Mouse (Mus musculus) cerebellum, adult 11 months (tissue): ENCODE data around the gene Nfic.

Source experiments
- DNase-seq: peaks from one replicate; pipeline ENCODE4 v3.0.0; 2022

Nfic gene

DNA sequence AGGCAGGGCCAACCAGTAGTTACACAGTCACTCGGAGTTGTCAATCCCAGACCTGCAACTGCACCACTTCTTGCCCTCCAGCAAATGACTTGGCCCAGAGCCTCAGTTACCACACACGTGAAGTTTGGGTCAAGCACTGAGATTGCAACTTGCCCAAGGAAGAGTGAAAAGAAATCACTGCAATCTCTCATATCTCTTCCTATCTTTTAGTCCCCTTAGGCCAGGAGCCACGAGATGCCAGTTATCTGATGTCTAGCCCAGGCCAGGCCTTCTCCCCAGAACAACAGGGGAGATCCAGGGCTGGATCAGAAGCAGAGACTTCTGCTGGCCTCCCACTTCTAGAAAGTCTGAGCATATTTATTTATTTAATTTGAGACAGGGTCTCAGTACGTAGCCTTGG is 99.9 kb downstream of the Nfic start:
- no peak for DNase-seq

DNA sequence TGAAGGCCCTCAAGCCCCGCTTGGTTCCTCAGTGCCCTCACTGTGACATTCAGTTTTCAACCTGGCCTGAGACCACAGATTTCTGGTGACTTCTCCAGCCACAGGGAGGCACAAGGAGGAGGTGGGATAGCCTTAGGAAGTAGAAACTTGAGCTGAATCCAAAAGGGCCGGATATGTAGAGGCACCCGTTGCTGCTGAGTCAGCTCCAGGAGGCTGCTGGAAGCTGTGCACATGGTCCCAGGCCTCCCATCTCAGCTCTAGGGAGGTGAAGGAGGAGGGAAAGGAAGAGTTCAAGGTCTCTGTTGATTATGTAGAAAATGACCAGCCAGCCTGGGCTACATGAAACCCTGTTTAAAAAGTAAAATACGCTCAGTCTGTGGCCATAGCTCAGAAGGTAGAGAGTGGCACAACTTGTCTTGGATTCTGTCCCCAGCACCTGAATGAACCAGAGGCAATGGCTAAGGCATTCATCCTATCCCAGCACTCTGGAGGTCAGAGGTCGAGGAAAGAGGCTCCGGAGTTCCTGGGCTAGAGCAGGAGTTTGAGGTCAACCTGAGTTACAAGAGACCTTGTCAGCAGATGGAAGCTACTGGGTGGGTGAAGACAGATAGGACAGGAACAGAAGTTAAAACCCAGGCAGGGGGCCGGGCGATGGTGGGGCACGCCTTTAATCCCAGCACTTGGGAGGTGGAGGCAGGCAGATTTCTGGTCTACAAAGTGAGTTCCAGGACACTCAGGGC is 100.5 kb downstream of the Nfic start:
- no peak for DNase-seq

DNA sequence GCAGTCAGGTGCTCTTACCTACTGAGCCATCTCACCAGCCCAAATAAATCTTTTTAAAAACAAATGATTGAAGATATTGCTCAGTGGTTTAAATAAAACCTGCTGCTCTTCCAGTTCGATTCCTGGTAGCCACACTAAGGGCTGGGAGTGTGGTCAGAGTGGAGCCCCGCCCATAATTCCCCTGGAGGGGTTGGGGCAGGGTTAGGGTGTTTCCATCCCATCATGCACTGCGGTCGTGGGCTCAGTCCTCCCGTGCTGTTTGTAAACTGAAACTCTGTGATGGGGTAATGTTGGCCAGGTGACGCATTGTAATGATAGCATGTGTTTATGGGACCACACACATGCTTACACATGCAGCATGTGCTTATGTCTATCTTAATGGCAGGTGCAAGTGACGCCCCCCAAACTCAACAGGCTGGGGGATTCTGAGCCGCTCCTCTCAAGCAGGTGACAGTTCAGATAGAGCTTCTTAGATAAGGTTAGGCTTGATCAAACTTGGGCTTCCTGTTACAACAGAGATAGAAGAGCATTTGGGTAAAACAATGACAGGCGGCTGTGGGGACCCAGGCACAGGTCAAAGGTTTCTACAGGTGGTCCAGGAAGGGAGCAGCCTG is 103.7 kb downstream of the Nfic start:
- DNase-seq: no peak

DNA sequence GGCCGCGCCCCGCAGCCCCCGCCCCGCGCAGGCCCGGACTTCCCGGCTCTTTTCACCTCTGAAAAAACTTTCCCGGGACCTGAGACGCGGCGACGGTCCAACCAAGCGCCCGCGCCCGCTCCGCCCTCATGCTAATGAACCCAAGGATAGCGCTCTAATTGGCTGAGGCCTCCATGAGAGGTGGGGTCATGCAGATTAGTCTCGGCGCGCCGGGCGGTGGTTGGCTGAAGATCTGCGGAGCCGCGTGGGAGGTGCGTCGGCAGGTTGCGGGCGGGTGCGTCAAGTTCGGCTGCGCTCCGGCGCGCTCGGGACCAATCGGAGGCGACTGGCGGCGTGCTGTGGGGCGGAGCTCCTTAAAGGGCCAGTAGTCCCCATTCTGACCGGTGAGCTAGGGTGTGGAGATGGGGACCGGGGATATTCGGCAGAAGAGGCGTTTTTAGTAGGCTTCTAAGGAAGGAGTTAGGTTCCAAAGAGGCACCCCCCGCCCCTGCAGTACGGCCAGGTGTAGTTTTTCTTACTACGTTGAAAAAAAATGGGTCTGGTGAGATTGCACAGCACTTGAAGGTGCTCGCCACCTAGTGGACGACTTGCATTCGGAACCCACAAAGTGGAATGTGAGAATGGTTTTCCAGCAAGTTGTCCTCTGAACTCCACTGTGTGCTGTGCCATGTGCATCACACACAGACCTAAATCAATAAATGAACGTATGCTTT is 104.9 kb downstream of the Nfic start, which contains the start of gene Hmg20b:
TSS of gene Hmg20b (minus strand) at position 130 of the 713 bp plus-strand sequence.
- DNase-seq: peak; percentile 99

DNA sequence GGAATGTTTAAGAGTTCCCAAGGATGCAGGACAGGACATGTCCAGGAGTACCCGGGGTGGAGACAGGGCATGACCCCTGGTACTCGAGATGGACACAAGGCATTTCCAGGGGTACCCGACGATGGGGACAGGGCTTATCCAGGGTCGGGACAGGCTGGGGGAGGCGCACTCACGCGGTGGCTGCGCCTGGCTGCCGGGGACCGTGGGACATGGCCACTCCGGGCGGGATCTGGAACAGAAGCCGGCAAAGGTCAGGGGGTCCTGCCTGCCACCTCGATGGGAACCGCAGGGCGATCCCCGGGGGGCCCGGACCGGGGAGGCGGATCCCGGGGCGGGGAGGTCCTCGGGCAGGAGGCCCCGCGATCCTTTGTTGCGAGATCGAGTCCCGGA is 105.5 kb downstream of the Nfic start:
- DNase-seq: no peak

DNA sequence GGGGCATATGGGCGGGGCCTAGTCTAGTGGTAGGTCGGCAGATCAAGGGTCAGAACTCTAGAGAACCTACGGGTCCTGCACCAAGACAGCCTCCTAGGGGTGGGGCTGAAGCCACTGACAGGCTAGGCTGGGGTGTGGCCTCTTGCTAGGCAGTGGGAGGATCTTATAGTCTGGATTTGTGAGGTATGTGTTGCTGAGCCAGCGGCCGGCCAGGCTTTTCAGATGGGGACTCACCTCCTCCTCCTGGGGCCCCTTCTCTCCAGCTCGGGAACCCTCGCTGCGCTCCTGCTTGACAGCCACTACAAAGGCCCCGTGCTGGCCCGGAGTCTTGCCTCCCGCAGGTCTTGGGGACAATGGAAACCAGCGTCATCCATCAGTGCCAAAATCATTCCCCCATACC is 106.3 kb downstream of the Nfic start:
- DNase-seq: no peak

DNA sequence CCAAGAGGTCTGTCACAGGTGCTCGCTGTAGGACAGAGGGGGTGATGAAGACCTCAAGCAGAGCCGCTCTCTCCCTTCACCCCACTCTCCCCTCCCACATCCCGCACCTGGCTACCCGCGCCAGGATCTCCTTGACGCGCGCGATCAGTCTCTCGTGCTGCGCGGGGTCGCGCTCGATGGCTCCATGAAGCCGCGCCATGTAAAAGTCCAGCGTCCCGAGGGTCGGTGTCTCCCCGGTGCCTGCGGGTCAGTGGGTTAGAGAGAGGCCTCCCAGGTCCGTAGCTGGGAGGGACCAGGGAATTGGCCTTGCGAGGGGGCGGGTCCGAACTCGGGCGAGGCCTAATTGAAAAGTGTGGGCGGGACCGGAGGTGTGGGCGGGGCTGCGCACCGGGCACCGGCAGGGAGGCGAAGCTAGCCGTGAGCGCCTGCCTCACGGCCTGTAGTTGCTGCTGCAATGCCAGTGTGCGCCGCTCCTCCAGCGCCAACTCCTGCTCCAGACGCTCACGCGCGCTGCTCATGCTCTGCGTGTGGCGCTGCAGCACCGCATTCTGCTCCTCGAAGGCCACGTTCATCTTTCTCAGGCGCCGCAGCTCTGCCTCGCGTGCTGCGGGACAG is 108.9 kb downstream of the Nfic start:
- DNase-seq: no peak
